Mouse (Mus musculus) left cerebral cortex, adult 8-10 months (tissue): Measurements from ENCODE around the gene Klhl40. TPM values are rescaled to one million over a fixed set of nuclear protein-coding genes. Genes with fewer than 3 reads are reported as not detected.

Source experiments
- DNase-seq, 2 experiments: peaks; one replicate each; pipeline ENCODE4 v3.0.0; 2022; ENCODE audit warnings: low spot score in 2 of 2
- total RNA-seq, 4 experiments: library from RNA; stranded (reverse); gene quantifications; 2 replicates each; pipeline ENCODE4 v1.2.4; 2022

Gene Klhl40
- total RNA-seq, 4 experiments from 2014 or later, result 7.6 to 10.9 (median 8.8) TPM

DNA sequence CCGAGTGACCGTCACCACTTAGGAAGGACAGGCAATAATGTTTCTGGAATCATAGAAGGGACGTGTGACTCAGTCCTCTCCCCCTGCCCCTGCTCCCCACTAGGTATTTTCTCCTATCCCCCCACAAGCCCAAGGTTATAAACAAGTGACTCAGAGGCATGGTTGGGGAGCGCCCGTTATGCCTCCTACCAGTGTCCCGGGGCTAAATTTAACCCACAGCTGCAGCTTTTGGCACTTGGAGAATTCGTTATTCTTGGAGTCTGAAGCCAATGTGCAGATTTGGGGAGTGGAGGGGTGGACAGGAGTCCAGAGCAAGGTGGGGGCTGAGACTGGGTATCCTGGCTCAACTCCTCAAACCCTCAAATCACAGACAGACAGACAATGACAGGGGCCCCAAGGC, 896 bp upstream of the Klhl40 start:
- DNase-seq, result peak in 1 of 2 experiments; percentile 74

DNA sequence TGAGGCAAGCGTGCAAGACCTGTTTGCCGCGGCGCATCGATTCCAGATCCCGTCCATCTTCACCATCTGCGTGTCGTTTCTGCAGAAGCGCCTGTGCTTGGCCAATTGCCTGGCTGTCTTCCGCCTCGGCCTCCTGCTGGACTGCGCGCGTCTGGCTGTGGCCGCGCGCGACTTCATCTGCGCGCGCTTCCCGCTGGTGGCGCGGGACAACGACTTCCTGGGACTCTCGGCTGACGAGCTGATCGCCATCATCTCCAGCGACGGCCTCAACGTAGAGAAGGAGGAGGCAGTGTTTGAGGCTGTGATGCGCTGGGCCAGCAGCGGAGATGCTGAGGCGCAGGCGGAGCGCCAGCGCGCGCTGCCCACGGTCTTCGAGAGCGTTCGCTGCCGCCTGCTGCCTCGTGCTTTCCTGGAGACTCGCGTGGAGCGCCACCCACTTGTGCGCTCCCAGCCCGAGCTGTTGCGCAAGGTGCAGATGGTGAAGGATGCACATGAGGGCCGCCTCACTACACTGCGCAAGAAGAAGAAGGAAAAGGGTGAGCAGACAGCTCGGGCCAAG, 738 bp downstream of the Klhl40 start:
- DNase-seq, result peak; percentile 57 to 90

DNA sequence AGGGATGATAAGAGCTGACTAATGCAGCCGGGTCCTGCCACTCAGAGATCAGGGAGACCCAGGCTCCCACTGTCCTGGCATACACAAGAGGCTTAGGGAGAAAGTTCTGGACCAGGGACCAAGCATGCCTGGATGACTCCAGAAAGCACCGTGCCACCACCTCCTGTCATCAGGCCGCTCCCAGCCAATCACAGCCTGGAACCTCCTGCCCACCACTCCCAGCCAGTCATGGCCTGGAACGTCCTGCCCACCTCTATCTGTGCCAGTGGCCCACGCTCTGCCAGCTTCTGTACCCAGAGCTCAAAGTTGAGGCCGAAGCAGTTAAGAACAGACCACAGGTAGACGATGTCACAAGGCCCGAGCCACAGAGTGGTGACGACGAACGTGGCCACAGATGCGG, 7.4 kb downstream of the Klhl40 start:
- DNase-seq, result no peak

DNA sequence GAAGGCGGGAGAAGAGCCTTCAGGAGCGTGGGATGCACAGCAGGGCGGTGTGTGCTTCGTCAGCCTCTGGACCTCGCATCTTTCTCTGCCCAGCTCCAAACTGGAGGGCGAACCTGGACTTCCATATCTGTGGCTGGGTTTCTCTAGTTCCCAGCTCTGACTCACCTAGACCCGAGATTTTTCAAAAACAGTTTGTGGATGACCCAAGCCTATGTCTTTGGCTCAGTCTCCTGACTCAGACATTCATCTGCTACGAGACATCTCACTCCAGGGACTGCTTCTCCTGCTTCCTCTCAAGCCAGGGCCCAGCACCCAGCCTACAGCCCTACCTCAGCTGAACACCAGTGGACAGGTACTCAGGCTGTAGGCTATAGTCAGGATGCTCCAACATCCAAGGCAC, 7.9 kb downstream of the Klhl40 start:
- DNase-seq, result no peak

DNA sequence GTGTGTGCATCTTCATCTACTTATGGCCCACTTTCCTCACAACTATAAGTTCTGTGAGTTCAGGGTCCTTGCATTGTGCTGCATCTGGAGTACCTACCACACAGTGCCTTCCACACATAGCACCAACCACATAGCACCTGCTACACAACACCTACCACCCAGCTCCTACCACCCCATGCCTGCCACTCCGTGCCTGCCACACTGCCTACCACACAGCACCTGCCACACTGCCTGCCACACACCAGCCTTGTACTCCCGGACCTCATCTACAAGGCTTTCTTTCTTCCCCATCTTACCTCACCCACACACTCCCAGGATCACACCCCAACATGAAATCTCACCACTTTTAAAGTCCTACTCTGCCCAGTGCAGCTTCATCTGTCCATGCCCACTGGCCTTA, 9.0 kb downstream of the Klhl40 start:
- no peak for DNase-seq

DNA sequence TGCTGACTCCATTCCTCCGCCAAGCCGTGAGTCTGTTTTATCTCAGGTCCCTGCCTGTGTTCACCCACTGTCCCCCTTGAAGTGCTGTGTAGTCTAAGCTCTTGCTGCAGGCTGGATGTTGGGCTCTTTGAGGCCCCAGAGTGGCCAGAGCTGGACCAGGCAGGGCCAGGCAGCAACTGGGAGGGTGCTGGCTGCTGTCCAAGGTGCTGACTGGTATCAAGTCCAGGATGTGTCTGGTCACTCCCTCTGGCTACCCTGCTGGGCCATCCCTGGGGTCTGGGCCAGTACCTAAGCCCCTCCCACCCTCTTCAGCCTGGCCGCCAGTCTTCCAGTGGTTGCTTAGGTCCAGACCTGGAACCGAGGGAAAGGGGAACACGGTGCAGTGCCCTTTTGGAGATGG, 13.8 kb downstream of the Klhl40 start:
- DNase-seq, result peak in 1 of 2 experiments; percentile 60

DNA sequence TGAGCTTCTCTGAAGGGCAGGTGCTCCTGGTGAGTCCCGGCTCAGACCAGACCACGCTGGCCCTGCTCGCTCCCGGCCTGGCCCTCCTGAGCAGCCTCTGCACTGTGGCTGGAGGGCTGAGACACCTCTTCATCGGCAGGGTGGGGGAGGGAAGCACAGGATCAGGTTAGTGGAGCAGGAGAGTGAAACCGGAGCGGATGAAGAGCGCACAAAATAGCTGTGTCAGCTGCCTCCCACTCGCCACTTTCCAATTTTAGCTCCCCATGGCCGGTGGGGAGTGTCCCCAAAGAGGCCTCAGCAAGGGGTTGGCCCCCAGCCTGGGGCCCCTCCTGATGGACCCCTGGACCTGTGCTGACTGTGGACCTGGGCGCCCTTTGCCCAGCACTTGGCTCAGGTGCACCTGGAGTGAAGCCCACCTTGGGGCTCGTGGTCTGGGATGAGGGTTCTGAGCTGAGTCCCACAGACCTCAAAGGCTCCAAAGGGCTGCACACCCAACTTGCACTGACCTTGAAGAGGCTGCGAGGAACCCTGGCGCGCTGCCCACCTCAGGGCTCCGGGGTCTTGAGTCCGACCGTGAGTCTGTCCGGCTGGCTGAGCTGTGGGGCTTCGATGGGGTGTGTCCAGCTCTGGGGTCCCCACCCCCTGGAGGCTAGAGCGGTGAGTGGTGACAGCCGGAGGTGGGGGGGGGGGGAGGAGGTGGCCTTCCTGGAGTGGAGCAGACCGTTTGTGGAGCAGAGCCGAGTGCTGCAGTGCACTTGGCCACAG, 14.5 kb downstream of the Klhl40 start, which contains the start of gene Hhatl:
Gene Hhatl (minus strand): TSS at position 751 of the 765 bp plus-strand sequence.
- DNase-seq, result no peak

DNA sequence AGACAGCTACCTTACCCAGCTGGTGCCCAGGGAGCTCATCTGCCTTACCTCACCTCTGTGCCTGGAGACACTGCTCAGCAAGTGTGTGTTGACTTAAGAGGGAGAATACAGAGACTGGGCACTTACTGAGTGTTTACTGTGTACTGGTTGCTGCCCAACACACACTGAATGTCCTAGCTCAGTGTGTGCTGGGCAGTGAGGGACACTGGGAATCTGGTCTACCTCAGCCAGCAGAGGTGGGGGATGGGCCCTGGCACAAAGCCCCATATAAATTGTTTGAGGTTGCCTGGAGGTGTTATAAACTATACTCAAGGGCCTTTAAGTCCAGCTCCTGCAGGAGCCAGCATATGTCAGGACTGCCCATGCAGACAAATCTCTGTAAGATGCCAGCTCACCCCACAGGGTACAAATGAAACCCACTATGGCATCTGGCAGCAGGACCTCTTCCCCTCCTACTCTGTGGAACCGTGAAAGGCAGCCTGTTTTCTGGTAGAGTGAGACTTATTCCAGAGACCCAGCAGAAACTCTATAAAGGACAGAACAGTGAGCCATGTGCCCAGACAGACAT, 17.6 kb downstream of the Klhl40 start:
- no peak for DNase-seq

DNA sequence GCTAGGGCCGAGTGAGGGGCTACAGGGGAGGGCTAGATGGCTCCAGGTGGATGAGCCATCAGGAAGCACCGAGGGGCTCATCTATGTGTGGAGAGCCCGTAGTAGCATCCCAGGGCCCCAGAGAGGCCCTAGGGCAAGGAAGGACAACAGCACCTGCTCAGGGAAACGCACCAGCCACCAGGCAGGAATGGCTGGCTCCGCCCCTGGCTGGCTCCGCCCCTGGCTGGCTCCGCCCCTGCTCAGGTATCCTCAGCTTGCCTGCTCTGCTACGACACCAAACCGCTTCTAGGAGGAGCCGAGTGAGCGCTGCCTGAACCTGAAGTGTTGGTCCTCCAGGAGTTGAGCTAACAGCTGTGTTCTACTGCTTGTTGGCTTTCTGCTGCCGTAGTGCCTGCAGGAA, 20.3 kb downstream of the Klhl40 start:
- DNase-seq, result no peak

DNA sequence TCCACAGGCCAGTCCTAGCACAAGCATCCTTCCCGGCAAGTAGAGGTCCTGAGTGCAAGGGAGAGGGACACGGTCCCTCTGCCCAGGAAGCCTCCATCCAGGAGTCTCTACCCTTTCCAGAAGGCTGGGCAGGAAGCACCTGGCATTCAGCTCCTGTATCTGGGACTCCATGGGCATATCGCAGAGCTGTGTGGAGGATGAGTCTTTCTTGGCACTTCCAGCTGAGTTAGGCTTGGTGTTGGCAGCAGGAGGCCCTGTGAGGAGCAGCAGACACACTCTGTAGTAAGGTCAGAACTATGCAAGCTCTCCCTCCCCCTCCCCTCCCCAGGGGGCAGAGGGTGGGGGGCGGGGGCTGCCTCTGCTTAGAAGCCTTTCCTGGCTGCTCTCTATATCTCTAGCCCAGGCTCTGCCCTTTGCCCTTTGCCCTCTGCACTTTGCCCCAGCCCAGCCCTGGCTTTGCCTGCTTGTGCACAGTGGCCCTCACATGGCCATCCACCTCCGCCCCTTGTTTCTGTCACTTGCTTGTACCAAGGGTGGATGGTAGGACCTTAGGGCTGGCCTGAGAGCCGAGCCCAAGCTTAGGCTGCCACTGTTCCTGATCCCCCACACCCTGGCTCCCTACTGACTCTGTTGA, 21.6 kb downstream of the Klhl40 start:
- DNase-seq, result no peak

DNA sequence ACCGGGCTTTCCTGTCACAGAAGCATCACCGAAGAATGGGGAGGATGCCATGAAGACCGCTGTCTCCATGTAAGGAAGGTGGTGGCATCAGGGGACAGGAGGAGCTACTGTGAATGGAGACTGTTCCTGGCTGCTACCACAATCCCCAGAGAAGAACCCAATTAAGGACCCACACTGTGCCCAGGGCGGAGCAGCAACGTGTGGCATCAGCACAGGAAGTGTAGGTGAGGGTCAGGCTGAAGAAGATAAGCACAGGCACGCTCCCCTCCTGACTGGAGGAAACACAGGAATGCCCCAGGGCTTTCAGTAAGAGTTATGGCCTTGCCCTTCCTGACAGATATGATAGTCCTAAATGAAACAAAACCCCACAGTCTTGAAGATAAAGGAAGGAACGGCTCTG, 25.3 kb downstream of the Klhl40 start:
- DNase-seq, result no peak

DNA sequence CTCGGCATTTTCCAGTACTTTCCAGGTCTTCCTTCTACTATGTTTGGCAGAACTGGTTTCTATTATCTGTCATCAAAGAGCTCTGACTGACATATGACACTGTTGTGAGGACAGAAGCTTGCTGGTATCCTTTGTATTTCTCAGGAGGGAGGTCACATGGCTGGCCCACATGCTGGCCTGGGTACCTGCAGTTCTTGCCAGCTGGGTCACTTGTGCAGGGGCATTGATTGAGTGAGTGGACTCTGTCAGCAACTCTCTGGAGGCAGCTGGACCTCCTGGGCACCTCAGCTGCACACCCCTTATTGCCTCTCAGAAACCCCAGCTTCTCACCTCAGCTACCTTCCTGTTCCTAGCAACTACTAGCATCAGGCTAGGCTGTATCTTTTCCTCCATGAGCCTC, 30.1 kb downstream of the Klhl40 start:
- DNase-seq, result no peak

DNA sequence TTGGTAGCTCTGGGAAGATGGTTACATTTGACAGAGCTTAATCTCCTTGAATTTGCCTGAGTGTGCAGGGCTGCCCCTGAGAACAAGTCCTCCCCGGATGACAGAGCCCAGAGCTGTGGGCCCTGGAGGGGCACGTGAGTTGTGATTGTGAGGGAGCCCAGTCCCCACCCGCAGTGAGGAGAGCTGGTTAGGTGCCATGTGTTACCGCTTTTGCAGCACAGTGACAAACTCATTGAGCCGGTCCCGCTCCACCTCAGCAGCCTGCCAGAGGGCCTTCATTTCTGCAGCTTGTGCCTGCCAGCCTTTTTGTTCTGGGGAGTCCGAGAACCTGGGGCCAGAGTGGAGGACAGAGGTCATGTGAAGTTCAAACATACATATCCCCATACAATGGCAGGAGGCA, 30.5 kb downstream of the Klhl40 start:
- DNase-seq, result no peak

DNA sequence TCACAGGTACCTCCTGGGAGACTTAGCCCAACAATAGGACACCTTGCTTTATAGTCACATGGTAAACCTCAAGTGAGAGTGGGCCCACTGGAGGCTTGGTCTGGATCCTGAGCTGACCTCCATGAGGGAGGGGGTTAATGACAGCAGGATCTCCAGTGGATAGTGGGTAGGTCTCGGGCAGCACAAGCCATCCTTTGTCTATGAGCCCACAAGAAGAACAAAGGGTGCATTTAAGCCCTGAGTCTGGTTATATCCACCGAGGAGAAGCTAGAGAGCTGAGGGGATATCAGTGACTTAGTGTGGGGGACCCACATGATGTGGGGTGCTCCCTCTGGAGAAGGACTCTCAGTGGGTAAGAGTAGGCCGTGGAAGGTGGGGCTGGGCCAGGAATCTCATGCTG, 31.1 kb downstream of the Klhl40 start:
- DNase-seq, result no peak

DNA sequence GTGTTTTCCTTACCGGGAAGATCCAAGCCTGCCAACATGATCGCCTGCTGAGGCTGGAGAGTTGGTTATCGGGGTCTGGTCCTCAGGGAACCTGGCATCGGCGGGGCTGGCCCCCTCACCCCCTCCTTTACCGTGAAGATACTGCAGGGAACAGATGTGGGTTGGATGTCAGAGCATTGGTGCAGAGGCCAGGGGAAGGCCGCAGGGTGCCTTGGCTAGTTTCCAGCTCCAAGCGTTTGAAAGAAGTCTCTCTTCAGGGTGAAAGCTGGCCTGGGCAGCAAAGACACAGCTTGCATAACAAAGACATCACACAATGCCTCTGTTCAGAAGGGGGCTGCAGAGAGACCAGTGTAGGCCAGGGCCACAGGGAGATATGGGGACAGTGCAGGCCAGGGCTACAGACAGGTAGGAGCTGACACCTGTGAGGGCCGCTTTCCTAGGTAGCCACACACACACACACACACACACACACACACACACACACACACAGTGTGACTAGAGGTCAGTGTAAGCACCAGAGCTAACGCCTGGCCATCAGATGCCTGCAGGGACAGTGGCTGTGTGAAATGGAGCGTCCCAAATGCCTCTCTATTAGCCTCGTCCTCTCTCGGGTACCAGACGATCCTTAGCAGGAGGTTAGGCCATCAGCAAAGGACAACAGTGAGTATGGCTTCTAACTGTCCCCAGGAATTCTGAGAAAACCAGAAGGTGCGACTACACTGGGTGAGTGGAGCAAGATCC, 32.8 kb downstream of the Klhl40 start:
- peak in 1 of 2 experiments; percentile 77 for DNase-seq

DNA sequence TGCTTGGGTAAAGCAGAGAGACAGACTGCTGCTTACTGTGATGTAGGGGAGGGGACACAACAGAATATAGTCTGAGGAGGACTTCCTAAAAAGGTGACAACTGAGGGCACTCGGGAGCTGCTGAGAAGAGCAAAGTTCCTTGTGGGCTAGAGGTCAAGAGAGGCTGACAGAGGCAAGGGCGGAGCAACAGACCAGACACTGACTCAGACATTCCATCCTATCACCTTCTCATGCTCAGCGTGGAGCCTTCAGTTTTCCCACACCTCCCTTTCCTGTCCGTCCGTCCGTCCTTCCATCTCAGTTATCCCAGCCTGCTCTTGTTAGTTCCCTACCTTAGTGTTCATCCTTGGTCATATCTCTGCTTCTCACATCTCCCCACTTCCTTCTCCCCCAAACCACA, 37.8 kb downstream of the Klhl40 start:
- no peak for DNase-seq

DNA sequence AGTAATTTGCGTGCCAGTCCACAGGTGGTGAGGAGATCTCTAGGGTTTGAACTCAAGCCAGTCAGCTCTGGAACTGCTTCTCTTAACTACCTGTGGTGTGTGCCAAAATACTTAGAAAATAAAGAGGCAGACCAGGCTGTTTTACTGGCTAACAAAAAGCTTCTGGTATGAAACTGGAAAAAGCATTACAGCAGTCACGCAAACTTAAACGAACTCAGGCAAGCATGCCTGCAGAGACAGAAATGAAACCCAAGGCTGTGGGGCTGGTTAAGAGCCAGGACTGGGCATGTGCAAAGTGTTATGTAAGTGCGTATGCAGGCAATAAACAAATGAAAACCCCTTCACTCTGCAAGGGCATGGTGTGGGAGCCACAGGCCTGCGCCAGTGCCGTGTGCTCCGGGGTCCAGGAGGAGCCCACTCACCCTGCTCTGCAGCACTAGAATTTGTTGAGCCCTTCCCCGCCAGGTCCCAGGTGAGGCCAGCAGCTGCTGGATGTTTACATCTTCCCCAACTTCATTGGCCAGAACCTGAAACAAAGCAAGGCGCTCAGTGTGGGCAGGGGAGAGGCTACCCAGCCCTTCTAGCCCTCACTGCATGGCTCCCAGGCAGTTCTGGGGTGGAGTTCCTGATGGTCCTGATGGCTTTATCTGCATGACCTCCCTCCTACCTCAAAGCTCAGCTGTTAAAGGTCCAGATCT, 41.8 kb downstream of the Klhl40 start:
- DNase-seq, result no peak

DNA sequence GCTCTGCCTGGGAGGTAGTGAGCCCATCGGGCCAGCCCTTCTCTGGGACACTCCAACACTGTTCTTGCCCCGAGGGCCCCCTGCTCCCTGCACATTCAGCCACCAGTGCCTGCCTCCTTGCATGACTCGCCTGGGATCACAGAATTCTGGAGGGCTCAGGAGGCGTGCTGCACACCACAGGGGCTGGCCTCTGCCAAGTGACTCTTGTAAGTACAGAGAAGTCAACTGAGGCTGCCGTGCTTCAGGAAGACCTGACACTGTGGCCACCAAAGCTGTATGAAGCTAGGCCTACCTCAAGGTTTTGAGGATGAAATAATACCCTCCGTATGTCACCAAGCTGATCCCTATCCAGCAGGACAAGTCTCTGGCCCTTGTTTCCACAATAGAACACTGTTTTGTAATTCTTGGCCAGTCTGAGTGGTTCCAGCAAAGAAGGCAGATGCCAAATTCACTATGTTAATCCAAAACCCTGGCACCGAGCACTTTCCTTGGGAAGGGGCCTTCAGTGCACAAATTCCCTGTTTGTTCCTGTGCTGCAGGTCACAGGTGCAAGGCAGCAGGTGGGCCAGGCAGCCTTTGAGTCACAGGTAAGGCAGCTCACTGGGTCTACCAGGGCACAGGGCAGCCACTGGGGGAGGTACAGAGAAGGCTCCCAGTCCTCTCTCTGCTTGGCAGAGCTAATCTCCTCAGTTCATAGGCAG, 42.5 kb downstream of the Klhl40 start:
- DNase-seq, result no peak

DNA sequence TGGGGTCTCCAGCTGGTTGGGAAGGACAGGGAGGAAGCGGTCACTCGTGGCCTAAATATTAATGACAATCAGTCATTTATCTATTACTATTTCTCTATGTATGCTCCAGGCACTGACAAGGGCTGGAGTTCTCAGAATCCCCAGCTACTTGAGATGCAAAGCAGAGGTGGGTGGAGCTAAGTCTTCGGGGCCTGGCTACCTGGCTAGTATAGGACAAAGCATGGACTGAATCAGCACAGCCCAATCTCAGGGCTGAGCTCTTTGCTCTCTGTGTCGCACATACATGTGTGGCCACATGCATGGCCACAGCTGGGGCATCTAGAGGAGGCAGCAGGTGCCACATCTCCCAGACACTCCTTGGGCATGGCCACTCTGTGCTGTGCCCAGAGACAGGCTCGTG, 43.4 kb downstream of the Klhl40 start:
- no peak for DNase-seq

DNA sequence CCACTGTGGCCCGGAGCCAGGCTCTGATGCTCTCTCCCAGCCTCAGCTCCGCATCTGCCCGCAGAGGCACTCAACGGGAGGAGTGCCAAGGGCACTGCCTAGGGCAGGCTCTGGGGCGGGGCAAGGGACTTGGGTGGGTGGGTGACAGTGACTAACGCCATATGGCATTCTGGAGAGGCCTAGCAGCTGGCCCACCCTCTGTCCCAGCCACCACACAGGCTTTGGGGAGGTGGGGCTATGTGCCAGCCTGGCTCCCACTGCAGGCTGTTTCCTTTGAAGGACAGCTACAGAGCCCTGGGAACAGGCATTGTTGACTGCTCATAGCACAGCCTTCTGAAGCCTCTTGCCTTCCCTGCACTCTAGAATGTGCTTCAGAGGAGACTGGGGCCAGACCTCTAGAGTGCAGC, 45.2 kb downstream of the Klhl40 start:
- peak in 1 of 2 experiments; percentile 63 for DNase-seq
